Mouse (Mus musculus) 3T3-L1 (cell line): ENCODE data around the gene Ninj2.

Source experiments
- DNase-seq: peaks from one replicate; pipeline ENCODE4 v3.0.0-alpha.2; 2015; ENCODE audit warnings: low read depth, low spot score

Gene Ninj2

DNA sequence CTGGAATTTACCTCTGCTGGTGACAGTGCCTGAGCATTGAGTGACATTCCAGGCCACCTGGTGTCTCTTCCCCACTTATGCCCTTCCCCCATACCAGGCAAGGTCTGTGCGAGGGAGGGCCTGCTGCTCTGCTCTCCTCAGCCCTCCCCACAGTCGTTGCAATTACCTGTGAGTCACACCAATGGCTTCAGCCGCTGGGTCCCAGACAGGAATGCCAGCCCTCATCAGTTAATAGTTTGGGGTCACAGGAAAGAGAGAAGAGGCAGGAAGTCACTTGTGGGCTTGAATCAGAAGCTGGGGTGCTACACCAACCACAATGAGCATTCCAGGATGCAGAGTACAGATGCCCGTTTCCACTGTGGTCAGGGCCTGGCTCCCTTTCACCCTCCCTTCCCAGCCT, 41.6 kb downstream of the Ninj2 start:
- DNase-seq, result peak; percentile 76

DNA sequence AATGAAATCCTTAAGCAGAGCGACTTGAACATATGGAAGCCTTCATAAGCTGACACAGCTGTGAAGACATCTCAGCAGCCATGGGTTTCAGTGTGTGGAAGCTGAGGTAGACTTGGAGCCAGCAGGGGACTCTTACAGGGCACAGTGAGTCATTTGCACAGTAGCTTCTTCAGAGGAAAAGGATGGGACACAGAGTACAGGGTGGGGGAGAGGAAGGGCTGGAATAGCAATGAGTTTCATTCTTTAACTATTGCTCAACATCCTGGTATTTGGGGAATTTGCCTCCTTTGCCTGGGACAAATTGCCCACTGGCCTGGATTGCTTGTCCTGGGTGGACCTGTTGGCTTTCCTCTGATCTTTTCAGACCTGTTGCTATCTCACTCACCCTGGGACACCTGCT, 52.3 kb downstream of the Ninj2 start:
- peak; percentile 91 for DNase-seq

DNA sequence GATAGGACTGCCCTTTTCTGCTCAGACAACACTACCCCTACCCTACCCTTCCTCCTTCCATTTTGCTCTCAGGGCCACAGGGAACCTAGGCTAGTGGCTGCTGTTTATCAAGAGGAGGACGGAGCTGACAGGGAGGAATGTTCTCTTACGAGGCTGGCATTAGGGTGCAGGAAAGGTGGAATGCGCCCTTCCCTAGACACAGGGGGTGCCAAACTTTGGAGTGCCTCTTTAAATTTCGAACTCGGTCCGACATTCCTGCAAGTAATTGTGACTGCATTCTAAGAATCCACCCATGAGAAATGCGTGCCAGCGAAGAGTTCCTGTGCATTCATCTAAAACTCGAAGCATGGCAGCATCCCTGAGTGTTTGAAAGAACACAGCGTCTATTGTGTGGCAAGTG, 53.5 kb downstream of the Ninj2 start:
- DNase-seq, result no peak

DNA sequence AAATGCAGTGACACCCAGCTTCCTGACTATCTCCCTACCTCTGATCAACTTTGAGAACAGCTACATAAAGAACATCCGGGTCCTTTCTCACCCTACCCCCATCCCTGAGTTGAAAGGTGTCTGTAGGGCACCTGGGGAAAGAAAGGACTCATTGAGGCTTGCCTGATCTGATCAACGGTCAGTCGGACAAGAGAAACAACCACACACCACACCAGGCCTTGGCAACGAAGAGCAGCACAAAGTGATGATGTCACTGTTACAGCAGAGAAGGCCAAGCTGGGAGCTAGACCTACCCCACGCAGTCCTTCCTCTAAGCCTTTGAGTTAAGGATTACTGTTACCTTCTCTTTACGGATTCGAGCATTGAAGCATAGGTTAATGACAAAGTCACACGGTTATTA, 54.3 kb downstream of the Ninj2 start:
- DNase-seq, result no peak

DNA sequence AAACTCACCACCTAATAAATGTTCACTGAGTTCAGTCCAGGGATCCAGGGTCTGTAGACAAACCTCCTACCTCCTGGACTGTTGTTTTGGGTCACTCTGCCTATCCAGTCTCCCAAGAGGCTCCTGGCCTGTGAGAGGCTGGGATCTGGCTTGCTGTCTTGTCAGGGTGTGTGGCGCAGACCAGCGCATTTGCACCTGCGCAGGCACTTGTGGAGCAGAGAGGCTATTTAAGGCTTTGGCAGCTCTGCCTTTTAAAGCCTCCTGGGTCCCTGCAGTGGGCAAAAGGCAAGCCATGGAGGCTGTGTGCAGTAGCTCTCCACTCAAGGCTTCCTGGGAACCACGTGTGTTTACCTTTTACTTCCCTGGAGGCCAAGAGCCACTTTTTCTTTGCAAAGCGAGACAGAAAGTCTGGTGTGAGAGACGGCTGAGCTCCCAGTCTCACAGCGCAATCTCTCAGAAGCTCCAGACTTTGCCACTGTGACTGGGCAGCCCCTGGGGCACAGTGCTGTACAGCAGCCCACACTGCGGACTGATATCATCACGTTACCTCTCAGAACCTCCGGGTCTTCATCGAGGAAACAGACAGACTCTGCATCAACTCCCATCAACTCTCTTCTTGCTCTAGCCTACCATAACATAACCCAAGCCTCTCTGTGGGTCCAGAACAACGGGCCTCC, 55.7 kb downstream of the Ninj2 start:
- DNase-seq, result no peak

DNA sequence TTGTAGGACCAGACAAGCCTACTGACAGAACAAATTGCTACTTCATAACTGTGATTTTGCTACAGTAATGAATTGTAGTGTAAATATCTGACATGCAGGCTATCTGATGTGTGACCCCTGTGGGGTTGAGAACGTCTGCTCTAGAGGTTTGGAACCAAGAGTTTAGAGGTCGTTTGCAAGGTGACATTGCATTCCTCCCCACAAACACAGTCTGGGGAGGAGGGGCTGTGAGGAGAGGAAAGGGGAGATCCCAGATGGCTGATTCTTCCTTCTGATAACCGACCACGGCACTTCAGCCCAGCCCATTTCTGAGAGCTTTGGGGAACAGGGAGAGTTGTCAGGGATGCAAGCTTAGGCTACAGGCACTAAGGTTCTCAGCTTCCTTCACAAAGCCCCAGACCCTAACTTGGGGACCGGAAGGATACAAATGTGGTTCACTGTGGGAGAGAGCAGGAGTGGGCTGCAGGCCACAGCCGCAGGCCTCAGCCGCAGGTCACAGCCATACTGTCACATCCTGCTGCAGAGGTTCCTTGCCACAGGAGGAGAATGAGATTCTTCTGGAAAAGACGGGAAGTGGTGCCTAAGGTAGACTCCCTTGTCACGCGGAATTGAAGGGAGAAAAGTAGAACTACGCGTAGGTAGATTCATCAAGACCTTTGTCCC, 56.4 kb downstream of the Ninj2 start:
- DNase-seq, result no peak

DNA sequence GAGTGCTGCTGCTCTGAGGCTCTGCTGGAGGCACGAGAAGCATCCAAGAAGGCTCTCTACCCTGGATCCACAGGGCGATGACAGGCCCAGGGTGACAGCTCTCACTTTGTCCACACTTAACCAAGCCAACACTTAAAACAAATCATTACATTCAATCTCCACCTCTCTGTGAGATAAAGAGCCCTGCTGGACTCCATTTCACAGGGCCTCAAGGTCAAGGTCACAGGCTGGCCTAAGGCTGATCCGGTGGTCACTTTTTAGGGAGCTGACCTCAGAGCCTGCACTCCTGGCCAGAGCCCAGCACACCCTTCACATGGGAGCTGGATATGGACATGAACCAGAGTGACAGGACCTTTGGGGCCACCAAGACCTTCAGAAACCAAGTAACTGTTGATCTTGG, 57.1 kb downstream of the Ninj2 start:
- no peak for DNase-seq

DNA sequence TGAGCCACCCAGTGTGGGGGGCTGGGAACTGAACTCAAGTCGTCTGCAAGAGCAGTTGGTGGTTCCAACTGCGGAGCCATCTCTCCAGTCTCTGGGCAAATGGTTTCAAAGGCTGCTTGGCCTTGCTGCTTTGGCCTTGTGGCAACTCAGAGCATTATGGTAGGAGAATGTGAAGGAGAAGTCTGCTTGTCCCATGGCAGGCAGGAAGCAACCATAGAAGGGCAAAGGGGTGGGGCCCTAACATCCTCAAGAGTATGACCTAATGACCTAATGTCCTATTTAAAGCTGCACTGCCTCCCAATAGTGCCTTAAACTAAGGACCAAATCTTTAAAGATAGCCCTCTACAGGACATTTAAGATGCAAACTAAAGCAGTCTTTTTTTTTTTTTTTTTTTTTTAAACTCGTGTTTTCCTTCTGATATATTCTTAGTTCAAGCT, 58.5 kb downstream of the Ninj2 start:
- no peak for DNase-seq

DNA sequence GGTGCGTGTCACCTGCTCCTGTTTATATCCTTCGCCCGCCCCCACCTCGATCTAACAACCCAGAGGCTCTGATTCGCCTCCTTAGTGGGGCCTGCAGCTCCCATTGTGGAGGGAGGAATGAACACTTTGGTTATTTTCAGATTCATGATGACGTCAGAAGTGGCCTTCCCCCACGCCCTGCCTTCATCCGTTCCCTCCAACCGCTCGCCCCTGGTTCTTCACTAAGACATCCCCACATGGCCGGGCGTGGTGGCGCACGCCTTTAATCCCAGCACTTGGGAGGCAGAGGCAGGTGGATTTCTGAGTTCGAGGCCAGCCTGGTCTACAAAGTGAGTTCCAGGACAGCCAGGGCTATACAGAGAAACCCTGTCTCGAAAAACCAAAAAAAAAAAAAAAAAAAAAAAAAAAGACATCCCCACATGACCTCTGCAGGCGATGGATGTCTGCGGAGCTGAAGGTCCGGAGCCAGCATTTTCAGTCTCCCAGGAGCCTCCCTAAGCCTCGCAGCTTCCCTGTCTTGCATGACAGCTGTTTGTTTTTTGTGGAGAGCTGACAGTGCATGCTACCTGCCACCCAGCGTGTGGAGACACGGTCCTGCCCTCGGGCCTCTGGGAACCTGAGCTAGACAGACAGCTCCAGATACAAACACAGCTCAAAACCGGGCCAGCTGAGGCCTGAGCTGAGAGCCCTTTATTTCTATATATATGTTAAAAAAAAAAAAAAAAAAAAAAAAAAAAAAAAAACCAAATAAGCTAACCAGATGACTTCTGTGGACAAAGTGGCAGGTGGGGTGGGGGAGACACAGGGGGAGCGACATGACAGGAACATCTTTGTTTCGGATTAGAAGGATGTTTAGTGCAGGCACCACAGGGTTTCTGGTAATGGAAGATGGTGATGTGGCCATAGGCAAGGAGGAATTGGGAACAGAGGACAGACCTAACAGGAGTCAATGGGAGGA, 59.9 kb downstream of the Ninj2 start:
- no peak for DNase-seq

DNA sequence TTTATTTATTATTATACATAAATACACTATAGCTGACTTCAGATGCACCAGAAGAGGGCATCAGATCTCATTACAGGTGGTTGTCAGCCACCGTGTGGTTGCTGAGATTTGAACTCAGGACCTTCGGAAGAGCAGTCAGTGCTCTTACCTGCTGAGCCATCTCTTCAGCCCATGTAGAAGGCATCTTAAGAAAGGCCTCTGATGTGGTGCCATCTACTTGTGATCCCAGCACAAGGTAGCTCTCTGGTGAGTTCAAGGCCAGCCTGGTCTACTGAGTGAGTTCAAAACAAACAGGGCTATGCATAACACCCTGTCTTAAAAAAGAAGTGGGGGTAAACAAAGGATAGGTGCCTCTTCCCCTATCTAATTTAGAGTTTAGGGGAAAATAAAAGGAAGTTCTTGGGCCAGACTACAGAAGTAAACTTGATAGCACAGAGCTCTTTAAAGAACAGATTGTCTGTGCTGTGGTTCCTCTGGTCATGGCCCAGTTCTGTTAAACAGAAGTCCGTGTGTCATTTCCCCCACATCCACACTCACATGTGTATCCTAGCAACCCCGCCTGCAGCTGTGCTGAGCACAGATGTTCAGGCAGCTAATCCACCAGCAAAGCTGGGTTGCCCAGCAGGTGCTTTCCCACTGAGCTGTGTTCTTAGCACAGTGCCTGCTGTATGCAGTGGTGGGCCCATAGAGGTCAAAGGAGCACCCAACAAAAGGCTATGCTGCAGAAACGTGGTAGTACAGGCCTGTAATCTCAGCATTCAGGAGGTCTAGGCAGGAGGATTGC, 61.6 kb downstream of the Ninj2 start:
- DNase-seq, result peak; percentile 40

DNA sequence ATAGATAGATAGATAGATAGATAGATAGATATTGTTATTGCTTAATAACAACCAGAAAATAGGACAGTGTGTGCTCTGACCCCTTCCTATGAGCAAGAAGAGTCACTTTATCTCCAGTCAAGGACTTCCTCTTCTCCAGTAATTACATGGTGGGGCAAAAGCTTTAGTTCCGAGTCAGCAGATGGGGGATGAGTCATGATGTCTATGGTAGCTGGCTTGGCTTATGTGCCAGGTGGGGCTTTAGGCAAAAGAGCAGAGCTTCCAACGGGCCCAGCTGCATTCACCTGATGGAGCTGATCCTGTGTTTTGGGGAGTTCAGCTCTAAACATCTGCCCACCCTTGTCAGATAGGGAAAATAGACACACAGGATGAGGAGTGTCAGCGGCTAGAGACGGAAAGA, 62.4 kb downstream of the Ninj2 start:
- DNase-seq, result peak; percentile 69

DNA sequence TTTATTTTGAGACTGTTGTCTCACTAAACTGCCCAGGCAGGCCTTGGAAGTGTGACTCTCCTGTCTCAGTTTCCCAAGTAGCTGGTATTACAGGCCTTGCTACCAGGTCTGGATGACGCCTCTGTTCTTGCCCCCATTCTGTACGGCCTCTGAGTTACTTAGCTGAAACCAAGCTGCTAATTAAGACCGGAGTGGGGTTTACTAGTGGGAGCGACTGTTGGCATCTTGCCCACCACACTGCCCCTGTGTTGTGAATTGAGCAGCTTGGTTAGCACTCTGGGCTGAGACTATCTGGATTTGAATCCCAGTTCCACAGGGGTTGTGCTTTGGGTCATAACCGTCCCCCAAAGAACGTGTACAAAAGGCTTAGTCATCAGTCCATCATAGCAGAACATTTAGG, 64.3 kb downstream of the Ninj2 start:
- DNase-seq, result no peak

DNA sequence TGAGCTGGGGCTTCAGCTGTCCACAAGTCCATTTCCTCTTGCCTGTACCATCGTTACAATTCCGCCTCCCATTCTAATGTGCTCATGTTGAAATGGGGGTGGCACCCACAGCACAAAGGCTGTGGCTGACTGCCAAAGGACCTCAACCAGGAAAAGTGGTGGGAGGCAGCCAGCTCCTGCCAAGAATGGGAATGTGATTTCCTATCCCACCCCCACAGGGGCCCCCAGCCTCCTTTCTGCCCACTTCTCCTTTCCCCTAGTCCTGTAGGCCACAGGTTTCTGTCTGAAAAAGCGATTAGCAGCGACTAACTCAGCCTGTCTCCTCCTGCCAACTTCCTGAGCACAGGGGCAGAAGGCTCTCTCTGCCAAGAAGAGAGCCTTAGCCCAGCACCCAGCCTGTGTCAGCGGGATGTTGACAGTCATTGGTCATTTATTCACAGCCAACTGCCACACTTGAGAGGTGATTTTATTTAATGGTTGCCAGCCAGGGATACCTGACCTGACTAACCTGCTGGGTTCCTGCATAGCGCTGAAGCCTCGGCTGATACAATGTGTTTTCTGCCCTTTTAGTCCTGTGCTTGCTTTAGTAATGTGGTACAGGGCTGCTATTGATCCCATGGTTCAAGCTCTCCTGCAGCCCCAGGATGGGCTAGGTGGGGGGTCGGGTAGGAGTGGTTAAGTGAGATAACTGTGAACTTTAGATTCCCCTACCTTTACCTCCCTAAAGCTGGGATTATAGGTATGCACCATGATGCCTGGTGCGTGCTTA, 66.2 kb downstream of the Ninj2 start:
- DNase-seq, result peak; percentile 55

DNA sequence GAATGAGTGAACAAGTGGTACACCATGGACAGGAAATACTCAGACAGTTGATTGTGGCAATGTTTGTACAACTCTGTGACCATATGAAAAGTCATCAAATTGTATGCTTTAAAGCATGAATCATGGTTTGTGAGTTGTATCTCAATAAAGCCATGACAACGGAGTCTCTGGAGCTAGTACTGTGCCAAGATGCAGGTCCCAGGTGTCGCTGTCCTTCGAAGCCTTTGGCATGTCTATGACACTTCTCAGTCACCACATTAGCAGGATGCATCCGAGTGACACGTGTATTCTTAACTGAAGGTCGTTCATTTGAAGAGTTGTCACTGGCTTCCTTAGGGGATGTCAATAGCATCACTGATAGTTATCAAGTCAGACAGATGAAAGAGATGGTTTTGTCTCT, 69.8 kb downstream of the Ninj2 start:
- DNase-seq, result no peak

DNA sequence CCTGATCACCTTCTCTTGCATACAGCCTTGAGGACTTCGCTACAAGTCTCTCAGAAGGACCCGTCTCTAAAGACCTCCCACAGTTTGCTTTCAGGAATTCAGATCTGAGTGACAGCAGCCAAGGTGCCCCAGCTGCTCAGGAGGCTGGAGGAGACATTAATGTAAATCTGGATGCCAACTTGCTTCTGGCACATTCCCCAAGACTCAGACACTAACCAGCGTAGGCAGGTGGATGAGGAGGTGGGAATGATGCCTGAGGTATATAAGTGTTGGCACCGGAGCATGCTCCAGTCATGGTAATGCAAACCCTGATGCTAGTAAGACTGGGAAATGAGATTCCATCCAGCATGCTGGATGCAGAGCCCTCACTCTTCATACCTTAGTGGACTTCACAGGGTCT, 71.6 kb downstream of the Ninj2 start:
- no peak for DNase-seq

DNA sequence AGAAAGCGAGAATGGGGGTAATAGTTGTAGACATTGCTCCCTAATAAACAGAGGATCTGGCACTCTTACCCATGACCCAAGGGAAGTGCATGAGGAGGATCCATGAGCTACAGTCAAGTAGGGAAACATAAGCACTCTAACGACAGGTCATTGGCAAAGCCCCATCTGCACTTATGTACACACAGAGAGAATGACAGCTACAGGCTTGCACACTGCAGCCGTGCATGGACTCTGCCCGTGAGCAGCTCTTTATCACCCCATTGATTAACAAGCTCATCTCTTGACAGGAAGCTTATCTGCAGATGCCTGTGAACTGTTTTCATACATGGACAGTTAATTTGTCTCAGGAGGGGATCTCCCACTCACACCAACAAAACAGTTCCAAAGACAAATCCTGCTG, 74.4 kb downstream of the Ninj2 start:
- DNase-seq, result no peak

DNA sequence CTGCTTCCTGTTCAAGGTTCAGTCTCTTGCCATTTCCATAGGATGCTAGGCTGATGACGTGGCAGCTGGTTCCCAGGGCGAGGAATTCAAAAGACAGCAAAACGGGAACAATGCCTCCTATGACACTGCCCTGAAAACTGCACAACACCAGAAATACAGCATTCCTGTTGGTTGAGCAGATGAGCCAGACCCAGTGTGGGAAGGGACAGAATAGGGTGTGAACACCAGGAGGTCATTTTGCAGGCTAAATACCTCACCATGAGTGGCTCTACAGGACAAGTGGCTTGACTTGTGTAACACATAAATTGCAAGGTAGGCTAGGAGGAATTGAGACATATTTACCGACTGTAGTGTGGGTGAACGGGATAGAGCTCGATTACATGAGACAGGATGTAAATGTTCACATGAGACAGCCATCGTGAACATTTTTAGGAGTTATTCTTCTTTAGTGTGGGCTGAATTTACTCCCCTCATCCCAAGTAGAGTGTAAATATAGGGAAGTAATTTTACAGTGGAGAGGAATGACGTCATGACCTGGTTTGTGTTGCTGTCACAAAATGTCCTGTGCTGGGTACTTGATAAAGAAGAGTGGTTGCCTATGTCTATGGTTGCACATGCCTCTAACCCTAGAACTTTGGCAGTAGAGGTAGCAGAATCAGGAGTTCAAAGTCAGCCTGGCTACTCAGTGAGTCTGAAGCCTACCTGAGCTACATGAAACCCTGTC, 79.3 kb downstream of the Ninj2 start:
- DNase-seq, result peak; percentile 52

DNA sequence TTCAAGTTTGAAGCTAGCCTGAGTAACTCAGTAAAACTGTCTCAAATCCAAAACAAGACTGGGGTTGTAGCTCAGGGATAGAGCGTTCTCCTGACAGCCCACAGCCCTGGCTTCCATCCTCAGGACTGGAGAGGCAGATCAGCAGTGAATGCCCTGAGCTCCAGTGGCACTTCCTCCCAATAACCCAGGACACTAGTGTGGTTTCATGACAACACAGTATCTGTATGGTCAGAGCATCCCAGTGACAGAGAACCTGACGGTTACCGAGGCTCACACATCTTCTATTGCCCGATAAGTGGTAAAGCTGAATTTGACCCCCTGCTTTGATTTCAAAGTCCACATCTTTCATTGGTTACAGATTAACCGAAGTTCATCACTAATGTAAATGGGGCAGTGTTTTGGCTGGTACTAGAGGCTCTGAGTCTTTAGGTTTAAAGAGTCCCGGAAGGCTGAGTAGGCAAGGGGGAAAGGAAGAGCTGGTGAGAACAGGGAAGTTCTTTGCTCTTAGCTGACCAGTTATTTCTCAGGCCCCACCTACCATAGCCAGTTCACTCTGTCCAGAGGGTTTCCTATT, 81.0 kb downstream of the Ninj2 start:
- DNase-seq, result no peak

DNA sequence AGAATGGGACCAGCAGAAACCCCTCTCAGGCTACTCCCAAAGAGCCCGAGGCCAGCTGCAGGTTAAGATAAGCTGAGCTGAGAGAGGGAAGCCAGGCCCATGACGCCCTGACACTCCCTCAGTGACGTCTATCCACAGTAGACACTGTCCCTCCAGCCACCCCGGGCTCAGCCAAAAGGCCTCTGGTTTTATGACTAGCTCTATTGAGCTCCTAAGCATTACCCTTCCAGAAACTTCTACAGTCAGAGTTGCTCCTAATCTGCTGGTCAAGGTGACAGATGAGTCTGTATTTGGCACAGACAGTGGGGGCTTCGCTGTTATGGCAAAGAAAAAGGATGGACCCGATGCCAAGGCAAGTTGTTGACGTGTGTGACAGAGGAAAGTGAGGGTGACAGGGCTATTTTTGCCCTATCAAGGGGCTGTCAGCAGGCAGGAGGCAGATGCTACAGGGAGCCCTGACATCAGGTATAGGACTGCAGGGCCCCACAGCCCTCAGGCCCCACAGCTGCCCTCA, 81.5 kb downstream of the Ninj2 start:
- no peak for DNase-seq

DNA sequence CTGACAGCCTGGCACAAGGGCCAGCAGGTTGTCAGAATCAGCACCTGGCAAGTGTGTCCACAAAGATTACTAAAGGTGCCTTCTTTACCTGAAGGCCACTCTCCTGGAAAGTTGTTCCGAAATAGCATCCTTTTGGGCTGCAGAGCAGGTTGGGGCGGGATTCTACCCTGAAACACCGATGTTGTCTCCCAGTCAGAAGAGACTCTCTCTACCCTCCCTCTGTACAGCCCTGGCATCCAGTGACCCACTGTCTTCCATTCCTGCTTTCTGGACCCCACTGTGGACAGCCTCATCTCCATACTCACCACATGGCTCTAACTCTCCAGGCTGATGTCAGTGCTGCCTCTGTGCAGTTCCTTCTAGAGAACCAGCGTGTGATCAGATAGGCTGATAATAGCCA, 82.5 kb downstream of the Ninj2 start:
- no peak for DNase-seq
